Mouse (Mus musculus) limb, embryonic 15.5 days (tissue): Measurements from ENCODE around the gene Rnase2b. TPM values are rescaled to one million over a fixed set of nuclear protein-coding genes. Genes with fewer than 3 reads are reported as not detected.

ENCODE experiments used
- ATAC-seq: fragments of 200-750 bp; cut with Nextera tagmentation; 2 replicates; pipeline ENCODE4 v1.8.0; 2017; ENCODE audit warnings: low read depth, moderate TSS enrichment; ENCODE audit not compliant: insufficient number of reproducible peaks, low FRiP score, low TSS enrichment
- H3K27ac ChIP-seq: fragments of 300-500 bp; sonication (generic); 2 replicates; pipeline ENCODE4 v1.5.1; 2015; ENCODE audit warnings: moderate library complexity, mild to moderate bottlenecking, inconsistent platforms
- H3K27me3 ChIP-seq: fragments of 300-500 bp; sonication (generic); 2 replicates; pipeline ENCODE4 v1.6.1; 2015; ENCODE audit warnings: inconsistent platforms
- H3K36me3 ChIP-seq: fragments of 300-500 bp; sonication (generic); 2 replicates; pipeline ENCODE4 v1.6.1; 2015; ENCODE audit warnings: inconsistent platforms
- H3K4me1 ChIP-seq: fragments of 300-500 bp; sonication (generic); 2 replicates; pipeline ENCODE4 v1.6.1; 2015; ENCODE audit warnings: inconsistent platforms
- H3K4me2 ChIP-seq: fragments of 300-500 bp; sonication (generic); 2 replicates; pipeline ENCODE4 v1.6.1; 2015; ENCODE audit warnings: mild to moderate bottlenecking, inconsistent platforms
- H3K4me3 ChIP-seq: fragments of 300-500 bp; sonication (generic); 2 replicates; pipeline ENCODE4 v1.5.1; 2015; ENCODE audit warnings: mild to moderate bottlenecking, inconsistent platforms
- H3K9ac ChIP-seq: fragments of 300-500 bp; sonication (generic); 2 replicates; pipeline ENCODE4 v1.6.1; 2015; ENCODE audit warnings: inconsistent platforms
- H3K9me3 ChIP-seq: fragments of 300-500 bp; sonication (generic); 2 replicates; pipeline ENCODE4 v1.6.1; 2016; ENCODE audit warnings: inconsistent platforms
- WGBS: fragments of 180-500 bp; shearing (Covaris S2); methylation state at CpG from one replicate; pipeline ENCODE4 v1.1.7; 2015; 5-methylcytosine and 5-hydroxymethylcytosine counted together
- polyA plus RNA-seq: library from polyadenylated mRNA; unstranded; fragments of >200 nt; fragmentation: Nextera tagmentation; extraction: Ambion mirVana; gene quantifications from 2 replicates; pipeline ENCODE4 v1.2.1, GENCODE M21; 2015

Gene Rnase2b
- polyA plus RNA-seq, 1 experiment from 2014 or later, result not detected

- Histone ChIP-seq H3K4me1 (no peaks in the 10 kb centered on the region), H3K36me3 (no peaks in the 10 kb centered on the region), H3K4me2 (no peak overlapping the region), H3K27ac (no peak overlapping the region), H3K9ac (no peak overlapping the region), H3K9me3 (no peaks in the 10 kb centered on the region), H3K4me3 (no peak overlapping the region), H3K27me3 (no peaks in the 10 kb centered on the region)
- no peak for ATAC-seq
- WGBS, result 85% methylated on average over 4 of the region's 4 CpGs
Measured at GRCm38 (mm10) chr14:51142119-51142518, 19.9 kb upstream of the Rnase2b start.

- Histone ChIP-seq H3K4me2 (no peak overlapping the region), H3K27ac (no peak overlapping the region), H3K4me3 (no peak overlapping the region), H3K4me1 (no peaks in the 10 kb centered on the region), H3K9ac (no peak overlapping the region), H3K36me3 (no peaks in the 10 kb centered on the region), H3K9me3 (no peaks in the 10 kb centered on the region), H3K27me3 (no peaks in the 10 kb centered on the region)
- WGBS, result 73% methylated on average over 3 of the region's 3 CpGs
- no peak for ATAC-seq
Measured at GRCm38 (mm10) chr14:51142568-51142967, 19.5 kb upstream of the Rnase2b start.

- no peaks in the 10 kb centered on the region for H3K27me3 ChIP-seq
- ATAC-seq, result no peak
- H3K4me3 ChIP-seq, result no peak overlapping the region
- H3K9ac ChIP-seq, result no peak overlapping the region
- no peaks in the 10 kb centered on the region for H3K4me1 ChIP-seq
- H3K9me3 ChIP-seq, result no peaks in the 10 kb centered on the region
- no peak overlapping the region for H3K4me2 ChIP-seq
- H3K27ac ChIP-seq, result no peak overlapping the region
- no peaks in the 10 kb centered on the region for H3K36me3 ChIP-seq
- WGBS, result 61% methylated on average over 4 of the region's 4 CpGs
Measured at GRCm38 (mm10) chr14:51143287-51143686, 18.8 kb upstream of the Rnase2b start.

GRCm38 (mm10) chr14:51143937-51144336 is 18.1 kb upstream of the Rnase2b start:
- Histone ChIP-seq H3K9me3 (no peaks in the 10 kb centered on the region), H3K4me1 (no peaks in the 10 kb centered on the region), H3K9ac (no peak overlapping the region), H3K27ac (no peak overlapping the region), H3K4me2 (no peak overlapping the region), H3K4me3 (no peak overlapping the region), H3K27me3 (no peaks in the 10 kb centered on the region), H3K36me3 (no peaks in the 10 kb centered on the region)
- no peak for ATAC-seq
- WGBS, result 54% methylated on average over 2 of the region's 2 CpGs

GRCm38 (mm10) chr14:51144451-51144850 is 17.6 kb upstream of the Rnase2b start:
- Histone ChIP-seq H3K27ac (no peak overlapping the region), H3K27me3 (no peaks in the 10 kb centered on the region), H3K36me3 (no peaks in the 10 kb centered on the region), H3K4me1 (no peaks in the 10 kb centered on the region), H3K4me3 (no peak overlapping the region), H3K9me3 (no peaks in the 10 kb centered on the region), H3K9ac (no peak overlapping the region), H3K4me2 (no peak overlapping the region)
- ATAC-seq, result no peak
- 89% methylated on average over 4 of the region's 4 CpGs for WGBS

GRCm38 (mm10) chr14:51145521-51145920 is 16.5 kb upstream of the Rnase2b start:
- H3K27me3 ChIP-seq, result no peaks in the 10 kb centered on the region
- H3K9me3 ChIP-seq, result no peaks in the 10 kb centered on the region
- no peak overlapping the region for H3K4me2 ChIP-seq
- H3K4me3 ChIP-seq, result no peak overlapping the region
- no peak overlapping the region; the same call in 1 of the 2 replicates for H3K27ac ChIP-seq
- H3K9ac ChIP-seq, result no peak overlapping the region
- no peaks in the 10 kb centered on the region for H3K4me1 ChIP-seq
- no peak for ATAC-seq
- H3K36me3 ChIP-seq, result no peaks in the 10 kb centered on the region
- 72% methylated on average over 6 of the region's 6 CpGs for WGBS

- no peak within 1 kb of the TSS for H3K4me2 ChIP-seq
- no peak for ATAC-seq
- H3K36me3 ChIP-seq, result no peaks in the 10 kb centered on the region
- no peak within 1 kb of the TSS; the same call in 1 of the 2 replicates for H3K27ac ChIP-seq
- H3K27me3 ChIP-seq, result no peaks in the 10 kb centered on the region
- WGBS, result 59% methylated on average over 2 of the region's 2 CpGs
- no peak within 1 kb of the TSS for H3K4me3 ChIP-seq
- H3K9ac ChIP-seq, result no peak within 1 kb of the TSS
- no peaks in the 10 kb centered on the region for H3K9me3 ChIP-seq
- no peaks in the 10 kb centered on the region for H3K4me1 ChIP-seq
Measured at GRCm38 (mm10) chr14:51146685-51147084, 15.4 kb upstream of the Rnase2b start, which contains the start of gene Rnase1. Gene Rnase1 (minus strand): TSS chr14:51146785.

GRCm38 (mm10) chr14:51148006-51148405 is 14.1 kb upstream of the Rnase2b start:
- H3K27me3 ChIP-seq, result no peaks in the 10 kb centered on the region
- 64% methylated on average over 3 of the region's 3 CpGs for WGBS
- H3K4me3 ChIP-seq, result no peak overlapping the region
- no peak overlapping the region for H3K9ac ChIP-seq
- H3K27ac ChIP-seq, result no peak overlapping the region
- H3K4me2 ChIP-seq, result no peak overlapping the region
- H3K36me3 ChIP-seq, result no peaks in the 10 kb centered on the region
- no peak for ATAC-seq
- H3K4me1 ChIP-seq, result no peaks in the 10 kb centered on the region
- H3K9me3 ChIP-seq, result no peaks in the 10 kb centered on the region

- no peaks in the 10 kb centered on the region for H3K36me3 ChIP-seq
- H3K4me2 ChIP-seq, result no peak overlapping the region
- no peaks in the 10 kb centered on the region for H3K9me3 ChIP-seq
- H3K4me1 ChIP-seq, result no peaks in the 10 kb centered on the region
- H3K27ac ChIP-seq, result no peak overlapping the region
- ATAC-seq, result no peak
- H3K27me3 ChIP-seq, result no peaks in the 10 kb centered on the region
- no peak overlapping the region for H3K9ac ChIP-seq
- H3K4me3 ChIP-seq, result no peak overlapping the region
- 18% methylated on average over 5 of the region's 5 CpGs for WGBS
Measured at GRCm38 (mm10) chr14:51149164-51149563, 12.9 kb upstream of the Rnase2b start.

GRCm38 (mm10) chr14:51150206-51150831 is 11.7 kb upstream of the Rnase2b start:
- Histone ChIP-seq H3K4me1 (no peaks in the 10 kb centered on the region), H3K9me3 (no peaks in the 10 kb centered on the region), H3K9ac (no peak overlapping the region), H3K4me3 (no peak overlapping the region), H3K27me3 (no peaks in the 10 kb centered on the region), H3K27ac (no peak overlapping the region), H3K4me2 (no peak overlapping the region), H3K36me3 (no peaks in the 10 kb centered on the region)
- 86% methylated on average over 3 of the region's 3 CpGs for WGBS
- no peak for ATAC-seq

GRCm38 (mm10) chr14:51152249-51152870 is 9.7 kb upstream of the Rnase2b start:
- ATAC-seq, result no peak
- H3K4me1 ChIP-seq, result no peaks in the 10 kb centered on the region
- H3K36me3 ChIP-seq, result no peaks in the 10 kb centered on the region
- H3K27ac ChIP-seq, result no peak overlapping the region
- H3K4me3 ChIP-seq, result no peak overlapping the region
- WGBS, result 77% methylated on average over 5 of the region's 5 CpGs
- H3K4me2 ChIP-seq, result no peak overlapping the region
- H3K9ac ChIP-seq, result no peak overlapping the region
- no peaks in the 10 kb centered on the region for H3K9me3 ChIP-seq
- no peaks in the 10 kb centered on the region for H3K27me3 ChIP-seq

- no peak overlapping the region for H3K9ac ChIP-seq
- H3K36me3 ChIP-seq, result no peaks in the 10 kb centered on the region
- no peaks in the 10 kb centered on the region for H3K9me3 ChIP-seq
- WGBS, result 83% methylated on average over 5 of the region's 5 CpGs
- ATAC-seq, result no peak
- no peak overlapping the region for H3K4me3 ChIP-seq
- H3K4me1 ChIP-seq, result no peaks in the 10 kb centered on the region
- no peak overlapping the region for H3K27ac ChIP-seq
- no peak overlapping the region for H3K4me2 ChIP-seq
- no peaks in the 10 kb centered on the region for H3K27me3 ChIP-seq
Measured at GRCm38 (mm10) chr14:51156056-51156735, 5.9 kb upstream of the Rnase2b start.
